Mouse (Mus musculus) spleen, adult 2 months (tissue): Measurements from ENCODE around the gene Fbxl13.

Experiments used
- CTCF ChIP-seq: fragments of 200-500 bp; IDR thresholded peaks from 2 replicates; pipeline ENCODE4 v1.5.1; 2011; ENCODE audit warnings: mild to moderate bottlenecking, inconsistent platforms; ENCODE audit not compliant: insufficient read depth, insufficient read length, insufficient replicate concordance; ENCODE audit errors: extremely low read depth
- POLR2A ChIP-seq: fragments of 200-500 bp; IDR thresholded peaks from 2 replicates; pipeline ENCODE4 v1.6.1; 2011; ENCODE audit warnings: low read depth, low read length, inconsistent platforms

DNA sequence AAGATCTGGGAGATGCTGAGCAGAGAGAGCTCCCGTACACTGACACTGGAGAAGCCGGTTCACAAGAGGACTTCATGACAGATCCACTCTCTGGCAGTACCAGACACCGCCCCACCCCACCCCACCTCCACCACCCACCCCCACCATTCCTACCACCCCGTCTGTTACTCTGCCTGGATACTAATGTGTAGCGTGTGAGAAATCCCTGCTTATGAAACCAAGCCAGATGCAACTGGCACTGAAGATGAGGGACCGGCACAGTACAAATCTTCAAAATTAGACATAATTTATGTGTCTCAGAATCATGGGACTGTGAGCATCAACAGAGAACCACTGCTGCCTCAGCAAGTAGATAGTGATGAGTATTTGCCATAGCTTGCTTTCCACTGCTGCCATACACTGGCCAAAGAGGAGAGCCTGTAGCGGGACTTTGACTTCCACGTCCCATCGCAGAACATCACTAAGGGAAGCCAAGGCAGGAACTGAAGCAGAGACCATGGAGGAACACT, 52.2 kb downstream of the Fbxl13 start:
- TF ChIP-seq POLR2A, result no peak
- TF ChIP-seq CTCF, result no peak
